In the genomic region with DNA sequence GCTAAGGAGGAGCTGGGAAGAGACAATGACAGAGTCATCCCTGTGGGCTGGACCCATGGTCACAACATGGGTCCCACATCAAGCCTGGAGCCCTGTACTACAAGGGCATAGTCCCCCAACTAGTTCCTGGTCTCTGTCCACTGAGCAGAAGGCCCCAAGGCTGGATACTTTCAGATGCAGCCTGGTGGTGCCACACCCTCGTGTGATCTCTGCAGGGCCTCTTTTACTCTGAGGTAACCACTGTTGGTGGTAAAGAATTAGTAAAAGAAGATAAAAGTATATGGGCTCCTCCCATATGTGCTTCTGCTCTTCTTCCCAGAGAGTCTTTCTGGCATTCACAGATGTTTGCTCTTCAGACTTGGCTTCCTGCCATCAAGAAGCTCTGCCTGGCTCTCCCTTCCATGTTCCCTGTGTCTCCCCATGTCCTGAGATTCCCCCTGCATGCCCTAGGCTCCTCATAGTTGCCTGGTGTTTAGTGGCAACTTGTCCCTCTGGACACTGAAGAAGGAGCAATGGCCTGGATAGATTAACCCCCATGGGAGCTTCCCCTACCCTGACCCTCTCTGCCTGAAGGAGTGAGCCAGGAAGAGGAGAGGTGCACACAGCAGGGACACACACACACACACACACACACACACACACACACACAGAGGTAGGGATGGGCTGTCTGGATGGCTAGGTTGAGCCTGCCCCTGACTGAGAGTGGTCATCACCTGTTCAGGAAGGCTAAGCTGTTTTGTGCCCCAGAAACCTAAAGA, we compare ENCODE assay signal across 8 mouse cellular contexts. TPM values are rescaled to one million over a fixed set of nuclear protein-coding genes. Genes with fewer than 3 reads are reported as not detected.
A peak's percentile ranks its signal among the peaks of the same experiment; 100 is the strongest.
DNase-seq lines count a peak whose midpoint lies in the region; ATAC-seq and TF ChIP-seq lines count a peak whose summit lies in the region.

No protein-coding gene starts in this region.

- DNase-seq in forebrain, embryonic 10.5 days (ENCODE audit: extremely low spot score, low spot score) = no peak
- peak; percentile 89 for DNase-seq in lung, embryonic 14.5 days
- no peak for DNase-seq in lung, adult 2 months
- peak; percentile 84 for DNase-seq in intestine, embryonic 14.5 days (ENCODE audit: low spot score)
- DNase-seq in lung, postnatal 14 days = peak; percentile 57
- DNase-seq in thymus, postnatal 25 days = no peak
- no peak for DNase-seq in urinary bladder, postnatal 14 days (ENCODE audit: low spot score)

- 57% methylated on average over 1 of the region's 1 CpGs for WGBS in forebrain, embryonic 10.5 days
- WGBS in forebrain, embryonic 13.5 days = 54% methylated on average over 1 of the region's 1 CpGs
- 10% methylated on average over 1 of the region's 1 CpGs for WGBS in lung, embryonic 14.5 days
- WGBS in lung, adult 2 months = 3% methylated on average over 1 of the region's 1 CpGs
- 4% methylated on average over 1 of the region's 1 CpGs for WGBS in intestine, embryonic 14.5 days

- no peak for ATAC-seq in forebrain, embryonic 13.5 days
- peak; percentile 55 for ATAC-seq in lung, embryonic 14.5 days (ENCODE audit: insufficient read depth)
- ATAC-seq in intestine, embryonic 14.5 days (replicated peaks; ENCODE audit: low FRiP score, low TSS enrichment, low read depth) = peak; percentile 62

- no peak overlapping the region for H3K4me2 ChIP-seq in forebrain, embryonic 13.5 days
- H3K4me2 ChIP-seq in lung, embryonic 14.5 days = no peak overlapping the region
- peak overlapping the region; percentile 9; the same call in 1 of the 2 replicates for H3K4me2 ChIP-seq in intestine, embryonic 14.5 days (ENCODE audit: low read length)

- no peak overlapping the region for H3K9ac ChIP-seq in forebrain, embryonic 13.5 days
- H3K9ac ChIP-seq in lung, embryonic 14.5 days = no peak overlapping the region
- H3K9ac ChIP-seq in intestine, embryonic 14.5 days (ENCODE audit: low read length) = 0 out of 2 replicates have a peak overlapping the region, but pooled peaks have one; percentile 1

- H3K4me1 ChIP-seq in forebrain, embryonic 10.5 days = peaks cover 13% of the 10 kb centered on the region
- H3K4me1 ChIP-seq in forebrain, embryonic 13.5 days = peaks cover 31% of the 10 kb centered on the region
- H3K4me1 ChIP-seq in lung, embryonic 14.5 days (ENCODE audit: insufficient read depth) = peaks cover 18% of the 10 kb centered on the region
- H3K4me1 ChIP-seq in lung, adult 2 months (ENCODE audit: control insufficient read depth, insufficient read depth, low read length) = peaks cover 21% of the 10 kb centered on the region
- H3K4me1 ChIP-seq in intestine, embryonic 14.5 days (replicated peaks; ENCODE audit: control insufficient read depth, insufficient read depth, low read length) = peaks cover 28% of the 10 kb centered on the region

- H3K4me3 ChIP-seq in forebrain, embryonic 10.5 days = no peak overlapping the region
- H3K4me3 ChIP-seq in forebrain, embryonic 13.5 days = no peak overlapping the region
- no peak overlapping the region for H3K4me3 ChIP-seq in lung, embryonic 14.5 days (ENCODE audit: low read depth, low read length)
- no peak overlapping the region for H3K4me3 ChIP-seq in lung, adult 2 months (replicated peaks; ENCODE audit: extremely low read depth, low read depth, low read length)
- H3K4me3 ChIP-seq in intestine, embryonic 14.5 days (ENCODE audit: low read depth, low read length) = no peak overlapping the region

- 0 out of 2 replicates have a peak overlapping the region, but pooled peaks have one; percentile 35 for H3K27ac ChIP-seq in forebrain, embryonic 10.5 days
- H3K27ac ChIP-seq in forebrain, embryonic 13.5 days = no peak overlapping the region
- H3K27ac ChIP-seq in lung, embryonic 14.5 days (ENCODE audit: low read depth) = peak overlapping the region; percentile 77
- peak overlapping the region; percentile 77 for H3K27ac ChIP-seq in intestine, embryonic 14.5 days (ENCODE audit: low read depth)

- no peaks in the 10 kb centered on the region for H3K27me3 ChIP-seq in forebrain, embryonic 10.5 days (ENCODE audit: poor library complexity, severe bottlenecking)
- no peaks in the 10 kb centered on the region for H3K27me3 ChIP-seq in forebrain, embryonic 13.5 days
- H3K27me3 ChIP-seq in lung, embryonic 14.5 days (ENCODE audit: insufficient read depth, low read length) = no peaks in the 10 kb centered on the region
- no peaks in the 10 kb centered on the region for H3K27me3 ChIP-seq in intestine, embryonic 14.5 days (replicated peaks; ENCODE audit: control insufficient read depth, insufficient read depth, low read length)

- no peak for TF ChIP-seq POLR2A in lung, adult 2 months (IDR thresholded peaks at IDR 0.05; ENCODE audit: borderline replicate concordance, extremely low read depth, low read depth, low read length)

- no peaks in the 10 kb centered on the region for H3K36me3 ChIP-seq in forebrain, embryonic 10.5 days (replicated peaks)
- no peaks in the 10 kb centered on the region for H3K36me3 ChIP-seq in forebrain, embryonic 13.5 days (ENCODE audit: poor library complexity, severe bottlenecking)
- peaks cover 5% of the 10 kb centered on the region; the same call in 1 of the 2 replicates for H3K36me3 ChIP-seq in lung, embryonic 14.5 days (ENCODE audit: insufficient read depth)
- H3K36me3 ChIP-seq in intestine, embryonic 14.5 days (ENCODE audit: control insufficient read depth, insufficient read depth, low read length) = 0 out of 2 replicates have a peak, but pooled peaks cover 3% of the 10 kb centered on the region

- TF ChIP-seq CTCF in lung, embryonic 14.5 days (IDR thresholded peaks at IDR 0.05; ENCODE audit: low read depth) = no peak
- TF ChIP-seq CTCF in lung, adult 2 months (IDR thresholded peaks at IDR 0.05; ENCODE audit: insufficient read depth, low read length) = no peak

- no peaks in the 10 kb centered on the region for H3K9me3 ChIP-seq in forebrain, embryonic 10.5 days
- H3K9me3 ChIP-seq in forebrain, embryonic 13.5 days (replicated peaks) = no peaks in the 10 kb centered on the region
- no peaks in the 10 kb centered on the region for H3K9me3 ChIP-seq in lung, embryonic 14.5 days (ENCODE audit: low read depth, low read length)
- no peaks in the 10 kb centered on the region for H3K9me3 ChIP-seq in intestine, embryonic 14.5 days (ENCODE audit: control insufficient read depth, low read length)

RNA-seq across cellular contexts. Expression of gene Pwwp2b, which starts 24.5 kb away (rescaled TPM):
- 3.7 and 3.8 TPM in 2 replicates for polyA plus RNA-seq in forebrain, embryonic 10.5 days (2016; fragmentation: Nextera tagmentation; extraction: Ambion mirVana)
- 4.5 and 4.7 TPM in 2 replicates for polyA plus RNA-seq in forebrain, embryonic 13.5 days (2015; fragmentation: Nextera tagmentation; extraction: Ambion mirVana)
- 13.1 and 13.5 TPM in 2 replicates for polyA plus RNA-seq in lung, embryonic 14.5 days (2014; fragmentation: Nextera tagmentation; extraction: Ambion mirVana)
- 31.6 and 32.2 TPM in 2 replicates for polyA plus RNA-seq in lung, adult 2 months (2012; rRNA removed)
- polyA plus RNA-seq in intestine, embryonic 14.5 days (2014; fragmentation: Nextera tagmentation; extraction: Ambion mirVana) = 15.9 and 17.3 TPM in 2 replicates

RNA-seq across cellular contexts. Expression of gene Stk32c, which starts 59.7 kb away (rescaled TPM):
- polyA plus RNA-seq in forebrain, embryonic 10.5 days (2016; fragmentation: Nextera tagmentation; extraction: Ambion mirVana) = 0.21 and 0.30 TPM in 2 replicates
- polyA plus RNA-seq in forebrain, embryonic 13.5 days (2015; fragmentation: Nextera tagmentation; extraction: Ambion mirVana) = 0.50 and 0.89 TPM in 2 replicates
- 0.14 and 0.16 TPM in 2 replicates for polyA plus RNA-seq in lung, embryonic 14.5 days (2014; fragmentation: Nextera tagmentation; extraction: Ambion mirVana)
- polyA plus RNA-seq in lung, adult 2 months (2012; rRNA removed) = 1.5 and 1.9 TPM in 2 replicates
- 0.12 and 0.15 TPM in 2 replicates for polyA plus RNA-seq in intestine, embryonic 14.5 days (2014; fragmentation: Nextera tagmentation; extraction: Ambion mirVana)

Comparison
In these comparisons a context has a peak if more than half of its experiments do, and no peak if none do; other contexts are left out.
1. DNase-seq: peak in lung, embryonic 14.5 days (single experiment), intestine, embryonic 14.5 days (single experiment) and lung, postnatal 14 days (single experiment); none in forebrain, embryonic 10.5 days (single experiment), lung, adult 2 months (single experiment), thymus, postnatal 25 days (single experiment) and urinary bladder, postnatal 14 days (single experiment).